ENCODE assay signal across 8 mouse cellular contexts in genomic region chr15:99030585-99031387, GRCm38 (mm10). TPM values are rescaled to one million over a fixed set of nuclear protein-coding genes. Genes with fewer than 3 reads are reported as not detected.
A peak's percentile ranks its signal among the peaks of the same experiment; 100 is the strongest.
DNase-seq lines count a peak whose midpoint lies in the region; ATAC-seq lines count a peak whose summit lies in the region.

No protein-coding gene starts in this region.

- DNase-seq in embryo, embryonic 10 days (ENCODE audit: low spot score) = peak; percentile 63
- DNase-seq in embryo, embryonic 9.5 days (ENCODE audit: extremely low spot score) = no peak
- DNase-seq in embryo, embryonic 10.5 days (ENCODE audit: low spot score) = peak; percentile 49
- peak; percentile 50 for DNase-seq in heart, postnatal 4 days
- peak; percentile 19 to 23 for DNase-seq in thymus, adult 18-20 months
- no peak for DNase-seq in layer of hippocampus, adult 11-12 months (ENCODE audit: low spot score)

- H3K4me3 ChIP-seq in limb, embryonic 13.5 days = peak overlapping the region; percentile 73
- H3K4me3 ChIP-seq in midbrain, embryonic 13.5 days (replicated peaks) = peak overlapping the region; percentile 43

- peaks cover 42% of the 10 kb centered on the region for H3K4me1 ChIP-seq in limb, embryonic 13.5 days
- peaks cover 28% of the 10 kb centered on the region for H3K4me1 ChIP-seq in midbrain, embryonic 13.5 days (replicated peaks)

- peak overlapping the region; percentile 75 for H3K9ac ChIP-seq in limb, embryonic 13.5 days
- peak overlapping the region; percentile 54 for H3K9ac ChIP-seq in midbrain, embryonic 13.5 days (replicated peaks)

- 9% methylated on average over 26 of the region's 26 CpGs for WGBS in limb, embryonic 13.5 days
- 15% methylated on average over 26 of the region's 26 CpGs for WGBS in midbrain, embryonic 13.5 days

- H3K9me3 ChIP-seq in limb, embryonic 13.5 days = no peaks in the 10 kb centered on the region
- no peaks in the 10 kb centered on the region for H3K9me3 ChIP-seq in midbrain, embryonic 13.5 days

- peaks cover 14% of the 10 kb centered on the region for H3K36me3 ChIP-seq in limb, embryonic 13.5 days
- H3K36me3 ChIP-seq in midbrain, embryonic 13.5 days = no peaks in the 10 kb centered on the region

- peak overlapping the region; percentile 85 for H3K27ac ChIP-seq in limb, embryonic 13.5 days
- no peak overlapping the region for H3K27ac ChIP-seq in midbrain, embryonic 13.5 days

- H3K4me2 ChIP-seq in limb, embryonic 13.5 days (replicated peaks) = peak overlapping the region; percentile 78
- peak overlapping the region; percentile 74 for H3K4me2 ChIP-seq in midbrain, embryonic 13.5 days (replicated peaks)

- ATAC-seq in limb, embryonic 13.5 days (ENCODE audit: low FRiP score, low read depth) = peak; percentile 21; the same call in 1 of the 2 replicates
- no peak; the same call in 1 of the 2 replicates for ATAC-seq in midbrain, embryonic 13.5 days

- no peaks in the 10 kb centered on the region for H3K27me3 ChIP-seq in limb, embryonic 13.5 days
- H3K27me3 ChIP-seq in midbrain, embryonic 13.5 days = peaks cover 21% of the 10 kb centered on the region

RNA-seq across cellular contexts. Expression of gene Tuba1c, which starts 1.1 kb away (rescaled TPM):
- total RNA-seq in heart, postnatal 4 days (2021) = 100 to 1,000 TPM; 200 to 203 TPM
- 143 and 149 TPM in 2 replicates for polyA plus RNA-seq in limb, embryonic 13.5 days (2015; fragmentation: Nextera tagmentation; extraction: Ambion mirVana)
- polyA plus RNA-seq in midbrain, embryonic 13.5 days (2015; fragmentation: Nextera tagmentation; extraction: Ambion mirVana) = 37.3 and 41.4 TPM in 2 replicates

RNA-seq across cellular contexts. Expression of gene Prph, which starts 24.2 kb away (rescaled TPM):
- 1 to 10 TPM in 1 of 2 experiments, under 1 TPM in 1; 0.60 to 1.3 TPM for total RNA-seq in heart, postnatal 4 days (2021)
- 1.0 and 1.2 TPM in 2 replicates for polyA plus RNA-seq in limb, embryonic 13.5 days (2015; fragmentation: Nextera tagmentation; extraction: Ambion mirVana)
- polyA plus RNA-seq in midbrain, embryonic 13.5 days (2015; fragmentation: Nextera tagmentation; extraction: Ambion mirVana) = 7.5 and 8.2 TPM in 2 replicates

RNA-seq across cellular contexts. Expression of gene Troap, which starts 43.6 kb away (rescaled TPM):
- 10 to 100 TPM; 17.8 to 18.7 TPM for total RNA-seq in heart, postnatal 4 days (2021)
- 36.2 and 37.5 TPM in 2 replicates for polyA plus RNA-seq in limb, embryonic 13.5 days (2015; fragmentation: Nextera tagmentation; extraction: Ambion mirVana)
- polyA plus RNA-seq in midbrain, embryonic 13.5 days (2015; fragmentation: Nextera tagmentation; extraction: Ambion mirVana) = 13.3 and 14.6 TPM in 2 replicates

RNA-seq across cellular contexts. Expression of gene C1ql4, which starts 56.8 kb away (rescaled TPM):
- under 1 TPM in 1 of 2 experiments, not detected in 1; 0.19 TPM for total RNA-seq in heart, postnatal 4 days (2021)
- polyA plus RNA-seq in limb, embryonic 13.5 days (2015; fragmentation: Nextera tagmentation; extraction: Ambion mirVana) = not detected in 2 replicates
- 10.1 and 13.7 TPM in 2 replicates for polyA plus RNA-seq in midbrain, embryonic 13.5 days (2015; fragmentation: Nextera tagmentation; extraction: Ambion mirVana)

Comparison
In these comparisons a context has a peak if more than half of its experiments do, and no peak if none do; other contexts are left out.
1. DNase-seq: peak in embryo, embryonic 10 days (single experiment), embryo, embryonic 10.5 days (single experiment), heart, postnatal 4 days (single experiment) and thymus, adult 18-20 months (2 of 2); none in embryo, embryonic 9.5 days (single experiment) and layer of hippocampus, adult 11-12 months (single experiment).